Mouse (Mus musculus) 3134 (cell line): ENCODE results near the gene Fto.

Source experiments
- DNase-seq: peaks from one replicate; pipeline ENCODE4 v3.0.0-alpha.2; 2011; ENCODE audit warnings: low spot score; ENCODE audit not compliant: insufficient read length; ENCODE audit errors: extremely low read depth

Gene Fto

DNA sequence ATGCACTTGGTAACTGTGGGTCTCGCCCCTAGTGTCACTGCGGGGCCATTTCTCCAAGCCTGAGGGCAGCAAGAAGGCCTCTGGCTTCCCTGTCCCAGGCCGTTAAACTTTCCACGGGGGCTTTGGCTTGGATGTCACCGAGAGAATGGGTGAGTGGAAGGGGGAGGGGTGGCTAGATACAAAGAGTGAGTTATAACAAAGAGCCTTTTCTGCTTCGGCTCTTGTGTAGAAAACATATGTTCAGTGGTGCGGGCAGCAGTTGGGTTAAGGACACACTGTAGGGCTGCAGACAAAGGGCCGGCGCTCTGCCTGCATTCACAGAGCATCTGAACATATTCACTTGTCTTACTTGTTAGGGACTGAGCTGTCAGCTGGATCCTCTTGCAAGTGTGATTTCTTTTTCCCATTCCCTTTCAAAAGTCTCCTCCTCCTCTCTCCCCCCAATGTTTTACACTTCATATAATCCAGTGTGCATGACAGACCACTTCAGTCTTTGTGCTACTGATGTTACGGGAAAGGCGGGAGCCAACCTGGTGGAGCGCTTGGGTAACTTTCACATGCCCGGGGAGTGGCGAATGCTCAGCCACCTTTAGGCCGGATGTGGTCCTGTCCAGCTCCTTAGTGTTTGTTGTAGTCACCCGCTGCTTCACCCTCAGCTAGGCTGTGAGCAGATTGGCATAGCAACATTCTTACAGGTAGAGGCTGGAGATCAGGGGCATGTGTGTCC is 201.6 kb downstream of the Fto start:
- DNase-seq = no peak

DNA sequence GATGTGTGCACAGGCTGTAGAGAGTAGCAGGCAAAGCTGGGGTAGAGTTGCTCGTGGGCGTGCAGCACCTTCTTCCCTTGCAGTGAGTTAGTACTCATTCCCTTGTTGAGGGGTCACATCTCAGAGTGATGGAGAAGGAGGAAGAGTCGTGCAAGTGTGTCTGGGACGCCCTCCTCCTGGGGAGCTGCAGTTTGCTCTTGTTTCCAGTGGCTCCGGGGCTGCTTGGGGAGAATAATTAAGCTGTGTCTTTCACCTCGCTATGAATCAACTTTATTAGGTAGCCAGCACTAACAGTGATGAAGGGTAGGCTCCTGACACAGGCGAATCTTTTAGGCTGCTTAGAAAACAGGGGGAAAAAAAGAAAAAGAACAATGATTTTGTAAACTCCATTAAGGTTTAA is 203.1 kb downstream of the Fto start:
- DNase-seq = no peak

DNA sequence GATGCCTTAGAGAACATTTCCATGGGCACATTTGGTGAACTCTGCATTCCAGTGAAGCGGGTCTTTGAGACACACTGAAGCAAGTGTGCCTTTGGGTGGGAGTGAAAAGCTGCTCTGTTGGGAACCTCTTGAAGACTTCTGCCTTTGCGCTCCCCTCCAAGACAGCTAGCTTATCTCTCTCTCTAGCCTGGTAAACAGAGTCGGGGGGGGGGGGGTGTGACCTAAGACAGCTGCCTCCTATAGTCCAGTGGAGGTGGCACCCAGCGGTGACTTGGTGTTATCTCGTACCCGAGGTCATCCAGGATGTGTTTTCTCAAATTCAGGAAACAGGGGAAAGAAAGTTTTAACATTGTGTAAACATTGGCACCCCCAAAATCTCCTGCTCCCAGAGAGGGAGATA is 204.8 kb downstream of the Fto start:
- DNase-seq = no peak

DNA sequence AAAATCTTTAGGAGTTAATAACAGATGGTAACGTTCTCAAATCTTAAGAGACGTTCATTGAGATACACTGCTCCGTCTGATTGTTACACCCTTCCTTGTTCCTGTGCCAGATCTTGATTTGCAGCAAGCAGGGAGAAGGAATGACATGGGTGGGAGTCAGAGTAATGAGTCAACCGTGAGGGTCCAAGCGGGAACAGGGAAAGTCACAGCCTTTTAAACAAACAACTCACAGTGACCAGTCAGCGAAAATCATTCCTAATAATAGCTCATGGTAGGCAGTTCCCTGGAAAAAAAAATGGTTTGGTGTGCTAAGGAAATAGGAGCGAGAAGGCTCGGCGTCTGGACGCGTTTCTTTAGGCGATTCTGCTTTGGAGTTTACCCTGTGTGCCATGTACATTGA is 208.9 kb downstream of the Fto start:
- DNase-seq = no peak

DNA sequence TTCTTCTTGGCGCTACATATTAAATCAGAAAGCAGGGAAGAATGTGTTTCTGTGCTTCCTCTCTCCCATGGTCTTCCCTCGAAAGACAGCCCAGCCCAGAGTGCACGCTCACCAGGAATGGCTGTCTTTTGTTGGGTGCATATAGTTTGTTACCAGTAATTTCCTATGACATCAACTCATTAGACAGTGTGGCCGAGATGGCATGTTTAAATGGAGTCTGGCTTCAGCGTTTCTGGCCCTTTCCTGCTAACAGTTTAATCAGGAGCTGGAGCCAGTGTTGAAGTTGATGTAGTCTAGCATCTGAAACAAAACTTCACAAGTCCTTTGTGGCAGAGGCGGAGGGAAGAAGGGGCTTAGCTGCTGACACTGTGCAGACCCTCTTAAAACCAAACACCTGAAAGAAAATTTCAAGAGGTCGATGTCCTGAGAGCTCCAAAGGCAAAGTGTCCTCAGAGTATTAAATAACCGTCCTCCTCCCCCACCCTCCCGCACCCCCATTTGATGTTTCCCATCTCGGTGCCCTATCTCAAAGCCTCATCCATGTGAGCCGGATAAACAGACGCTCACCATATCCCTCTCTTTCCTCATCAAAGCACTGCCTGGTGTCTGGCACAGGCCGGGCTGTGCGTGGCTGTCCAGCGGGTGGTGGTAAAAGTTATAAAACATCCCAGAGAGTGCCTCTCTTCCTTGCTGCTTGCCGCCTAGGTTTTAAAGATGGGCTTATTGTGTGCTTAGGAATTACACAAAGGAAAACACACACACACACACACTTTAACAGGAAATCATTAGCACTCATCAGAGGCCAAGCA is 210.9 kb downstream of the Fto start:
- no peak for DNase-seq

DNA sequence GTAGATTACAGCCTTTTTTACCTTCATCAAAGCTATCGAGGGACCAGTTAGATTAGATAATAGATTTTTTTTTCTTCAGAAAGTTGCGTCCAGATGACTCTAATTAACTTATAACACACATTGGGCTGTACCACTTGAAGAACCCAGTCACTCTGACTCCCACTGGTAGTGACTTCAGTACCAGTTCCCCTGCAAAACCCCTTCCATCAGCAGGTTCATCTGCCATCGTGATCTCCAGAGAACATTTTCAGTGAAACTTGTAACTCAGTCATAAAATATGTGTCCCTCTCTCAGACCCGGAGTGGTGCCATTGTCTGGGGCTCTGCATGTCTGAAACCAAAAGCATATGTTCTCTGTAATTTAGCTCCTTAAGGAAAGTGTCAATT is 211.5 kb downstream of the Fto start:
- DNase-seq = no peak

DNA sequence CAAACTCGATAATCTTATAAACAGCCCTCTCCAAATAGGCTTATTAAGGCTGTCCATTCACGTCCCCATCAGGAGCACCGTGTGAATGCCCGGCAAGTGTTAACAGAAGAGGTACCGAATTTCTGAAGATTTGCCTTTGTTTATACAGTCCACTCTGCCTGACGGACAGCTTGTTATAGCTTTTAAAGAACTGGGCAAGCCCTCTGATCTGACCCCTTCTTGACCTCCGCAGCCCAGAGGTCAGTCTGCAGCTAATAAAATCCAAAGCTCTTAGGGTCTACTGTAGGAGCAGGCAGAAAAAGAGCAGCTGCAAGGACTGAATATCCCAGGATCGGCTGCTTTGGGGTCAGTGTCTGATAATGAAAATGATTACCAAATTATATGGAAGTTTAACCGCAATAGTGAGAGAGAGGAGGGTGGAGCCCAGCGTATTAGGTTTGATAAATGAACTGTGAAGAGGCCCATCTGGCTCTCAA is 212.1 kb downstream of the Fto start:
- no peak for DNase-seq

DNA sequence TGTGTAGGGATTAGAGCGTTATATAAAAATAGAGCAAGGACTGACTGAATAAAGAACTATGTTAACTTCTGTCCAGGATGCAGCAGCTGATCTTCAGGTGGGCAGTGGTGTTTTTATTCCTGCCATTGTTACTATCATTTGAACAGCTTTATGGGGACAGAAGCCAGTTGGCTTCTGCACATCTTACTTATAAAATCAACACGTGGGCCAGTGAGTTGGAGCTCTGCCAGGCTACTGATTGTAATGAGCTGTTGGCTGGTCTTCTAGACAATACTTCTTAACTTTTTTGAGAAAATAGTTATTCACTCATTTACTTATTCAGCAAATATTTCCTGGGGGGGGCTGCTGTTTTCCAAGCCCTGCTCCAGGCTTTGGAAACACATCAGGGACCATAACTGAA is 215.6 kb downstream of the Fto start:
- DNase-seq = no peak

DNA sequence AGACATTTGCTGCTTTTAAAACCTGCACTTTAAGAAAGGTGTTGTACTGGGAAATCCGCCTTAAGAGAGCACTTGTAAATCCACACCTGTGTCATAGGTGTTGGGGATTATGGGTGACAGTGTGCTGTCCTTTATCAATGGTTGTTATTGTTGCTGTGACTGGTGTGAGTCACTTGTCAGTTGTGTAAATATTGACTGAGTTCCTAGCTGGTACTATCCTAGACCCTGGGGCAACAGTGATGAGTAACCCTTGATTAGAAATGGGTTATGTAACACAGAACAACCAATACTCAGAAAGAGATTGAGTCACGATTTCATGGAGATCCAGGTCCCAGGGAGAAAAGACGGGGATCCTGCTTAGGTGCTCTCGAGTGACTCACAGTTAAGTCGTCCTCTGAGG is 216.4 kb downstream of the Fto start:
- peak; percentile 22 for DNase-seq

DNA sequence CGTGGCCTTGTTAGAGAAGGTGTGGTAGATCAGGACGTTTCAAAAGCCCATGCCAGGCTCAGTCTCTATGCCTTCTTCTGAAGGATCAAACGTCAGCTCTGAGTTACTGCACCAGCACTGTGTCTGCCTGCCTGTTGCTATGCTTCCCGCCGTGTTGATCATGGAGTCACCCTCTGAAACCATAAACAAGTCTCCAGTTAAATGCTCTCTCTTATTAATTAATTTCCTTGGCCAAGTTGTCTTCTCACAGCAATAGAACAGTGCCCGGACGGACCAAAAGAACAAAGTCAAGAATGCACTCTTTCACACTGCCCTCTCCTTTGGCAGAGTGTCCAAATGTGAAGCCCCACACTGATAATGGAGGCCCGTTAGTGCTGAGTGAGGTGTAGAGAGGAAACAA is 217.3 kb downstream of the Fto start:
- no peak for DNase-seq

DNA sequence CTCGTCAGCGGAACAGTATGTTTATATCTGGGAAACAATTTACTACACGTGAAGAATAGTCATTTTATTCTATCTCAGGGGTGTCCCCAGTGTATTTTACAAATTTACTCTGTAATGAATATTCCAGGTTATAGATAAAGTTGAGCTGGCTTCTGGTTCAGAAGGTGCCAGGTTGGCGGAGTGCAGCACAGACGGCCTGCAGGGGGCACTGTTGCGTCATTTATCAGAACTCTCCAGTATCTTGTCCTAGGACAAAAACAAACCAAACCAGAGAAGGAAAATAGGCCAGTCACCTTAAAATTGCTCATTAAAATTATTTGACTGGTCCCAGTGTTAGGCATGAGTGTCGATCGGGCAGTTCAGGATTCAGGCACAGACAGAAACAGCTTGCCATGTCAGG is 218.6 kb downstream of the Fto start:
- DNase-seq = peak; percentile 25

DNA sequence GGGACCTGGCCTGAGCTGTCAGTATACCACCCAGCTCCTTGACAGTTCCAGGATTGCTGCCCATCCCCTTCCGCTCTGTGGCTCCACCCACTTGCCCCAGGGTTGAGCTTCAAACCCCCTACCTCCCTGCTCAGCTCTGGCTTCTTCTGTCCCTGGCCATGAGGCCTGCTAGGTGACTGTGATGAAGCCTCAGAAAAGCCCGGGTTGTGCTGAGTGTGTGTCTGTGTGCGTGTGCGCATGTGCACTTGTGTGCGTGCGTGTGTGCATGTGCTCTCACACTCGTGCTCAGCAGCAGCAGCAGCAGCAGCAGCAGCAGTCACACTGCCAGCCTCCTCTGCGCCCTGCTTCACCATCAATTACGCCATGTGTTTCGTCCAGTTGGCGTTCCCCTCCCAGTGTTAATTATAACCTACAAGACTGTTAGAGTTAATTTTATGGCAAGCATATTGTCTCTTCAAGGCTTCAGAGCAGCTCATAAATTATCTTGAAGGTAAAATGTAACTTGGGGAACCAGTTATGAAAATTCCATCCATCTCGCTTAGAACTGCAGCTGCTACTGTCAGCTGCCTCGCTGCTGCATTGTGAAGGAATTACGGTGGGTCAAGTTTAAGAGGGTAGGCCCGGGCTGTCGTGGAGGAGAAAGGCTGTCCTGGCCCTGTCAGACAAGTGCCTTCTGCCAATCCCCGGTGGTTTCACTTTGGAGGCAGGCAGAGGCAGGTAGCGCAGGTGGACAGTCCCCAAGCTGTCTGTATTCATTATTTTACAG is 219.5 kb downstream of the Fto start:
- no peak for DNase-seq

DNA sequence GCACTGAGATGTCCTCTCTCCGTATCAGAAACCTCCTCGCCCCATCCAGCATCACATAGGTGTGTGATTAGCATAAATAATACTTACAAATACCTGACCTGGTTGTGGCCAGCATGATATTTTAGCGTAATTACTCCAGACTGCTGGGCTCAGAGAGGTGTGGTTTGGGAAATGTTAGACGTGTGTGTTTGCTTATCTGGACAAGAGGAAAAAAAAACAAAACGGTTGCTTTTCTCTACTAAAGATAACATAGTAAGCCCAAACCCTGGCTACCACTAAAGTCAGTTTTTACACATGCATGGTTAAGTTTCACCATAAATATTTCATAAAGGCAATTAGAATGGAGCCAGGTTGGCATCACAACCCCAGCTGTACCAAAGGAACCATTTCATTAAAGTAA is 221.4 kb downstream of the Fto start:
- DNase-seq = no peak

DNA sequence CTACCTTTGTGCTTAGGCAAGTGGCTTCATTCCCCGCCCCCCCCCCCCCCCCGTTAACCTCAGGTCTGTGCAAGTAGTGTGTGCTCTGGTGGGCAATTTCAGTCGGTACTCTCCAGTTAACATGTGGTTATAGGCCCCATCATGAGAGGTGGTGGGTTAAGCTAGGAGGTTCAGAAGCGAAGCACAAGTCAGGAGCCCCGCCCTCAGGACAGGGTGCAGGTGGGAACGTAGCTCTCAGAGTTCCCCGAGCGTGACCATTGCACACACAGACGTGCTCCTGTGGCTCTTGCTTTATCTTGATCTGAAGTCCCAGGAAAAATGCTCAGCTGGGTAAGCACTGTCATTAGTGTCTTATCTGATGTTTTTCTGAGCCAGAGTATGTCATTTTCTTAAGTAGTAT is 224.8 kb downstream of the Fto start:
- no peak for DNase-seq

DNA sequence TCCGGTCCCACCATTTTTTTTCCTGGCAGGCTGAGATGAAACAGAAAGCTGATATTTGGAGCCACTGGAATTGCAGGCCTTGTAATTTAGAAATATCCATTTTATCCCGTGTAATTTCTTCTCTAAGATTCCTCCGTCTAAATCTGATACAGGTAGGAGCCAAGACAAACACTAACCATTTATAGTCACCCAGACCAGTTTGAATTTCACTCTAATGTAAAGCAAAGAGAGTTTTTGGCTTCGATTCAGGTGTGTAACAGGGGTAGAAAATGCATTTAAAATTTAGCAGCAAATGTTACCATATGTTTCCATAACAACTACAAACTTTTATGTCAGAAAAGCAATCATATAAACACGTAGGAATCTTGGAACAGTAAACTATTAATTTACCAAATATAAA is 225.6 kb downstream of the Fto start:
- no peak for DNase-seq

DNA sequence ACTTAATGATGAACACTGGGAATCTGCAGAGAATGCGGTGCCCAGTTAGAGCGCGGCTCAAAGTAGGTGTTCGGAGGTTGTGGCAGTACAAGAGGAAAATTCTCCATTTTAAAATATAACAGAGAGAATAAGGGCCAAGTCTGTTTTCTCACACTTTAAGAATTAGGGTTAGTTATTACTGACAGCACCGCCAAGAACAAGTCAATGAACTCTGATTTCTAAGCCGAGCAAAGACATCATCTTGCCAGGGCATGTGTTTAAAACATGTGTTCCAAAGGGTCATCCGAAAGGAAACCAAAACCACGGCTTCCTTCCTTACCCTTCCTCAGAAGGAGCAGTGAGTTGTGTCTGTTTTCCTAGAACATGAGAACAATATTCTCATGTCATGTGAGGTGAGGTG is 226.3 kb downstream of the Fto start:
- DNase-seq = no peak

DNA sequence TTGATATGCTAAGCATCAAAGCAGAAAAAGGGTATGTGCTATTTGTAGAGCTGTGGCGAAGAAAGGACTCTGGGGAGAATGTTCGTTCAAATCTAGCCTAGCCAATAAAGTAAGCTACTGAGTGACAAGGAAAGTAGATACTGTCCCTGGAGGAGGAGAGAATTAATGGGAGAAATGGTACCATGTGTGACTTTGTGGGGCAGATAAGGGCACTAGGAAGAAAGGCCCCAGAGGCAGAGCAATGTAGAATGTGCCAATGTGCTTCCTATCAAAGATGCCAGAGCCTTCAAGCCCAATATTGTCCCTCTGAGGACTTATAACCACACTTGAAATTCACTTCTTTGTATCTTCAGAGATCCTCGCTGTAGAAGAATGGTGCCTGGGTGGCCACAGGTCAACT is 227.9 kb downstream of the Fto start:
- no peak for DNase-seq

DNA sequence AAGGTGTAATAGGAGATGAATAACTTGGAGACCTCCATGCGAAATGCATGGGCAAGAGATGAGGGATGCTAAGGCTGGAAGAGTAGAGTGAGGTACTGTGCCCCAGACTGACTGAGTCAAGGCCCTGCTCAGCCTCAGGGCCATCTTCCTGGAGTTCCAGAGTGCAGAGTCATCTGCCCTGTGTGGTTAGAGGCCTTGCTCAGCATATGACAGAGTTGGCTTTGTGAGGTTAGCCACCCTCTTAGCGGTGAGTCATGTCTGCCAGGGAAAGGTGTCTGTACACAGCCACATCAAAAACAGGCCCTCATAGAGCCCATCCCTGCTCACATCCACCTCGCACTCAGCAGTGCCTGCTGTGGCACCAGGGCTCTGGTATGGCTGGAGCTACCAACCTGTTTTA is 232.2 kb downstream of the Fto start:
- peak; percentile 72 for DNase-seq

DNA sequence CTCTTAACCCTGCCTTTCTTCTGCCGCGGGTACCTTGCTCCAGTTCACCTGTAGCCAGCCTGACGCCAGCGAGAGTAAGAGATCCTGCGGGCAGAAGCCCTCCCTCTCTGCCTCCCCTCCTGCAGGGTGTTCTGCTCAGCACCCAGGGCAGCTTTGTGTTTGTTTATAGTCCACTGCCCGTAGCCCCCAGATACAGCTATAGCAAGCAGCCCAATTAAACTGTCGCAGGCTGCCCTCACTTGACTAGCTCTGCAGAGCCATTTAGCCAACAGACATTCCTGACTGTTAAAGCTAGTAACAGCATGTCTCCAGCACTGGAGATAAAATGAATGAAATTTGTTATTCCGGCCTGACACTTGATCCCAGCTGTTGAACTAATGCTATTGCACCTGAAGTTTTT is 233.3 kb downstream of the Fto start:
- DNase-seq = no peak

DNA sequence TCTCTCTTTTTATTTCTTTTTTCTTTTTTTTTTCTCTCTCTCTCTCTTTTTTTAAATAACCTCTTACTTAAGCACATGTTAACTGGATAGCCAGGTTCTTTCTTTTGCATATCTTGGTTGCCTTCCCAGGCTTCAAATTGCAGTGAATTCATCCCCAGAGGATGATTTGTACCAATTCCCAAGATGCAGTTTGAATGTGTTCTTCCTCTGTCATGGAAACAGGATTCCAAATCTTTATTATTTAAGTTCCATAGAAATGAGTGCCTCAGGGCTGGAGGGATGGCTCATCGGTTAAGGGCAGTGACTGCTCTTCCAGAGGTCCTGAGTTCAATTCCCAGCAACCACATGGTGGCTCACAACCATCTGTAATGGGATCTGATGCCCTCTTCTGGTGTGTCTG is 236.8 kb downstream of the Fto start:
- no peak for DNase-seq

DNA sequence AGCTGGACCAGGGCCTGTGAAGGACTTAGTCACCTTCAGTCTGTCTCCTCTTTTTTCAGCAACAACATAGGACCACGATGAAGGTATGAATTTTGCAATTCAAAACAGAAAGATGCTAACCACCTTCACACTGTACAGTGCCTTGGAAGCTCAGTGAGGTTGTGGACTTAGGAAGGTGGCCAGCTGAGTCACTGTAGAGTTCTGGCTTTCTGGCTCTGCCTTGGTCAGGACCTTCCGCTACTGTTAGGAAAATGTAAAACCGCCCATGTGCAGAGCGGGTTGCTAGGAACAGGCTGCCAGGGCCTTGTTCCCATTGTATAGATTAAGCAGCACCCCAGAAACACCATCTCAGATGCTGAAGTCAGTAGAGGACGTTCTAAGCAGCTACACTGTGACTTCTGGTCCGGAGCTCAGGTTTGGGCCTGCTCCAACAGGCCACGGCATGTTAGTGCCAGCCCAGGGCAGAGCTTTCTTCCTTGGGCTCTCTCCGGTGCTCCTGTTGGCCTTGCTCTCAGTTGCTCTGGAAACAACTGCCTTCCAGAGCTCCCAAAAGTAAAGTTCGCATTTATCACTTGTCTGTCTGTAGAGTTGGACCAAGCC is 237.9 kb downstream of the Fto start:
- peak; percentile 60 for DNase-seq
